Mouse (Mus musculus): ENCODE data around the gene Slk.
A peak's percentile ranks its signal among the peaks of the same experiment; 100 is the strongest.
"Not testable (repeated sequence)": the region's sequence is repeated elsewhere in the genome, so short reads cannot be mapped to it uniquely, and the experiment has no call there.

Gene Slk

GRCm38 (mm10) chr19:47571981-47572380, 7.5 kb upstream of the Slk start:
- not testable (repeated sequence) for DNase-seq

- no peak for DNase-seq
These were observed 5.8 kb upstream of the Slk start for GRCm38 (mm10) chr19:47573718-47574117.

- peak; percentile 61 for DNase-seq
These were observed 775 bp upstream of the Slk start for GRCm38 (mm10) chr19:47578581-47579224.

- DNase-seq: peak; percentile 36
These were observed 532 bp downstream of the Slk start for GRCm38 (mm10) chr19:47579788-47580631.

- no peak for DNase-seq
These were observed 6.3 kb downstream of the Slk start for GRCm38 (mm10) chr19:47585772-47586171.

- DNase-seq: no peak
These were observed 7.5 kb downstream of the Slk start for GRCm38 (mm10) chr19:47587009-47587408.

- no peak for DNase-seq
These were observed 29.0 kb downstream of the Slk start for GRCm38 (mm10) chr19:47608513-47608912.

- DNase-seq: no peak
These were observed 34.0 kb downstream of the Slk start for GRCm38 (mm10) chr19:47613442-47613841.

GRCm38 (mm10) chr19:47621478-47621877, 42.0 kb downstream of the Slk start:
- DNase-seq: no peak

- no peak for DNase-seq
These were observed 45.6 kb downstream of the Slk start for GRCm38 (mm10) chr19:47624940-47625711.

GRCm38 (mm10) chr19:47627450-47627849, 48.0 kb downstream of the Slk start:
- no peak for DNase-seq

GRCm38 (mm10) chr19:47629068-47629467, 49.6 kb downstream of the Slk start:
- DNase-seq: no peak

- DNase-seq: no peak
These were observed 50.9 kb downstream of the Slk start for GRCm38 (mm10) chr19:47630381-47630780.

GRCm38 (mm10) chr19:47631799-47632198, 52.3 kb downstream of the Slk start:
- DNase-seq: no peak

GRCm38 (mm10) chr19:47635380-47635779, 55.9 kb downstream of the Slk start:
- DNase-seq: no peak

GRCm38 (mm10) chr19:47643910-47644309, 64.4 kb downstream of the Slk start:
- no peak for DNase-seq

GRCm38 (mm10) chr19:47645583-47645982, 66.1 kb downstream of the Slk start:
- DNase-seq: no peak

- no peak for DNase-seq
These were observed 67.1 kb downstream of the Slk start for GRCm38 (mm10) chr19:47646508-47647120.

GRCm38 (mm10) chr19:47649071-47649470, 69.6 kb downstream of the Slk start:
- DNase-seq: no peak

GRCm38 (mm10) chr19:47650366-47651159, 71.1 kb downstream of the Slk start:
- DNase-seq: peak; percentile 1

- DNase-seq: no peak
These were observed 71.6 kb downstream of the Slk start for GRCm38 (mm10) chr19:47651160-47651480.

GRCm38 (mm10) chr19:47652255-47652654, 72.8 kb downstream of the Slk start:
- no peak for DNase-seq

All from cerebellum, adult 9-11 months (tissue).